Mouse (Mus musculus): ENCODE data around the gene Magi3. TPM values are rescaled to one million over a fixed set of nuclear protein-coding genes. Genes with fewer than 3 reads are reported as not detected.

The Magi3 gene
- polyA plus RNA-seq, 2 experiments from 2014 or later: 4.1 to 5.0 TPM

GRCm38 (mm10) chr3:104020101-104020500, 200.1 kb downstream of the Magi3 start:
- ATAC-seq: no peak

- ATAC-seq: peak; percentile 45
Measured at GRCm38 (mm10) chr3:104019453-104019852, 200.7 kb downstream of the Magi3 start.

GRCm38 (mm10) chr3:104017931-104018330, 202.2 kb downstream of the Magi3 start:
- ATAC-seq: no peak

- ATAC-seq: no peak
Measured at GRCm38 (mm10) chr3:104011972-104012371, 208.2 kb downstream of the Magi3 start.

GRCm38 (mm10) chr3:104009924-104010662, 210.1 kb downstream of the Magi3 start:
- no peak for ATAC-seq

GRCm38 (mm10) chr3:104007479-104007878, 212.7 kb downstream of the Magi3 start:
- ATAC-seq: no peak

- no peak for ATAC-seq
Measured at GRCm38 (mm10) chr3:104006896-104007466, 213.2 kb downstream of the Magi3 start.

GRCm38 (mm10) chr3:103998724-103999123, 221.4 kb downstream of the Magi3 start:
- ATAC-seq: no peak

GRCm38 (mm10) chr3:103991271-103991670, 228.9 kb downstream of the Magi3 start:
- peak; percentile 84 for ATAC-seq

- ATAC-seq: no peak
Measured at GRCm38 (mm10) chr3:103989352-103989751, 230.8 kb downstream of the Magi3 start.

- no peak for ATAC-seq
Measured at GRCm38 (mm10) chr3:103987831-103988432, 232.2 kb downstream of the Magi3 start.

- ATAC-seq: no peak
Measured at GRCm38 (mm10) chr3:103985194-103985593, 235.0 kb downstream of the Magi3 start.

GRCm38 (mm10) chr3:103984556-103984955, 235.6 kb downstream of the Magi3 start:
- ATAC-seq: no peak

- ATAC-seq: no peak
Measured at GRCm38 (mm10) chr3:103971157-103971556, 249.0 kb downstream of the Magi3 start.

- ATAC-seq: peak; percentile 47
Measured at GRCm38 (mm10) chr3:103968701-103969100, 251.5 kb downstream of the Magi3 start.

- ATAC-seq: peak; percentile 94
Measured at GRCm38 (mm10) chr3:103967861-103968691, 252.1 kb downstream of the Magi3 start, which contains the start of gene Phtf1. Gene Phtf1 (plus strand): TSS chr3:103968110.

GRCm38 (mm10) chr3:103967231-103967630, 252.9 kb downstream of the Magi3 start:
- no peak for ATAC-seq

Data from CD4-positive, CD25-positive, alpha-beta regulatory T cell, adult 4 months (primary cell).